Mouse (Mus musculus) kidney, adult 2 months (tissue): ENCODE measurements around the gene Mapk8ip2.

Source experiments
- CTCF ChIP-seq: fragments of 200-500 bp; conservative IDR thresholded peaks from 2 replicates; pipeline ENCODE4 v1.5.1; 2011; ENCODE audit warnings: low read depth, mild to moderate bottlenecking, control low read depth, low read length, moderate library complexity, mixed read lengths; ENCODE audit not compliant: insufficient read depth, insufficient read length
- POLR2A ChIP-seq: fragments of 200-500 bp; IDR thresholded peaks from one replicate; pipeline ENCODE4 v1.6.1; 2011; ENCODE audit warnings: low read depth, low read length, control low read depth

- TF ChIP-seq CTCF = no peak
- no peak for TF ChIP-seq POLR2A
Measured at GRCm38 (mm10) chr15:89477806-89478205, 24.1 kb downstream of the Mapk8ip2 start.
